ENCODE assay signal across 32 mouse cellular contexts in genomic region chr3:90367001-90367632, GRCm38 (mm10). TPM values are rescaled to one million over a fixed set of nuclear protein-coding genes. Genes with fewer than 3 reads are reported as not detected.
DNase-seq lines count a peak whose midpoint lies in the region; ATAC-seq and TF ChIP-seq lines count a peak whose summit lies in the region.
"Had no signal": no experiment of that assay in that cellular context is flagged by ENCODE, and none has a peak within 500 bp of the region (broad histone marks: within the 10 kb centered on the region; RNA-seq: fewer than 3 reads in every experiment).

No protein-coding gene starts in this region.

- 78% methylated on average over 5 of the region's 5 CpGs for WGBS in intestine, embryonic 15.5 days
- 50% methylated on average over 5 of the region's 5 CpGs for WGBS in liver, embryonic 14.5 days (ENCODE audit: insufficient replicate concordance)
- WGBS in stomach, postnatal 0 days: 84% methylated on average over 5 of the region's 5 CpGs

- no peak overlapping the region for H3K9ac ChIP-seq in intestine, embryonic 15.5 days
- H3K9ac ChIP-seq in liver, embryonic 14.5 days (replicated peaks): no peak overlapping the region
- H3K9ac ChIP-seq in stomach, postnatal 0 days (ENCODE audit: low read length): no peak overlapping the region
- H3K9ac ChIP-seq: embryonic facial prominence, embryonic 13.5 days; heart, embryonic 15.5 days; hindbrain, embryonic 14.5 days; midbrain, embryonic 12.5 days; neural tube, embryonic 12.5 days had no signal

- DNase-seq in heart, adult 11 months: peak; percentile 70
- DNase-seq in heart, adult 18-20 months: no peak
- no peak for DNase-seq in liver, embryonic 14.5 days (ENCODE audit: low read depth in 3 of 3, low spot score in 3 of 3)
- peak; percentile 53 for DNase-seq in stomach, postnatal 0 days (ENCODE audit: low spot score)
- no peak for DNase-seq in testis, postnatal 10 days (ENCODE audit: low spot score)
- DNase-seq in layer of hippocampus, postnatal 25 days (ENCODE audit: extremely low spot score in 1 of 2, low spot score in 1 of 2): no peak
- DNase-seq: adrenal gland, postnatal 10 days; cerebellum, adult 11-12 months; cerebellum, postnatal 10 days; gastrocnemius, adult 2 months; gastrocnemius, postnatal 36 days; heart, postnatal 36 days; kidney, adult 2 months; kidney, postnatal 36 days; layer of hippocampus, postnatal 36 days; left cerebral cortex, postnatal 4 days; lung, adult 2 months; lung, postnatal 10 days; right cerebral cortex, adult 18-20 months; right cerebral cortex, postnatal 4 days; thymus, postnatal 14 days had no signal

- no peaks in the 10 kb centered on the region for H3K4me1 ChIP-seq in intestine, embryonic 15.5 days (replicated peaks)
- H3K4me1 ChIP-seq in liver, embryonic 14.5 days (replicated peaks; ENCODE audit: control insufficient read depth in 2 of 2, insufficient read depth in 2 of 2, low read length in 1 of 2): peaks cover 2 to 11% of the 10 kb centered on the region in 2 experiments; a peak in 2 of 4 replicates
- H3K4me1 ChIP-seq in stomach, postnatal 0 days (replicated peaks; ENCODE audit: control insufficient read depth, insufficient read depth): no peaks in the 10 kb centered on the region
- H3K4me1 ChIP-seq: embryonic facial prominence, embryonic 13.5 days; forebrain, embryonic 10.5 days; heart, embryonic 15.5 days; neural tube, embryonic 12.5 days had no signal

- no peak for TF ChIP-seq CTCF in liver, embryonic 14.5 days (IDR thresholded peaks at IDR 0.05; ENCODE audit: low read depth)
- TF ChIP-seq CTCF in stomach, postnatal 0 days (IDR thresholded peaks at IDR 0.05; ENCODE audit: low read depth): no peak

- no peaks in the 10 kb centered on the region for H3K27me3 ChIP-seq in intestine, embryonic 15.5 days (replicated peaks)
- H3K27me3 ChIP-seq in liver, embryonic 14.5 days (ENCODE audit: control insufficient read depth, insufficient read depth, low read length): no peaks in the 10 kb centered on the region
- no peaks in the 10 kb centered on the region for H3K27me3 ChIP-seq in stomach, postnatal 0 days (ENCODE audit: control insufficient read depth, insufficient read depth, low read length)
- H3K27me3 ChIP-seq: CH12.LX; embryonic facial prominence, embryonic 13.5 days; heart, embryonic 15.5 days; midbrain, embryonic 12.5 days; neural tube, embryonic 12.5 days had no signal

- no peak overlapping the region for H3K27ac ChIP-seq in intestine, embryonic 15.5 days
- H3K27ac ChIP-seq in liver, embryonic 14.5 days: no peak overlapping the region
- H3K27ac ChIP-seq in stomach, postnatal 0 days (replicated peaks): no peak overlapping the region
- H3K27ac ChIP-seq: embryonic facial prominence, embryonic 13.5 days; forebrain, embryonic 10.5 days; gastrocnemius, adult 2 months; heart, embryonic 15.5 days; hindbrain, embryonic 14.5 days; macrophage; midbrain, embryonic 12.5 days; neural tube, embryonic 12.5 days had no signal

- H3K36me3 ChIP-seq in intestine, embryonic 15.5 days: no peaks in the 10 kb centered on the region
- H3K36me3 ChIP-seq in liver, embryonic 14.5 days (replicated peaks; ENCODE audit: control insufficient read depth, insufficient read depth, low read depth): no peaks in the 10 kb centered on the region
- no peaks in the 10 kb centered on the region for H3K36me3 ChIP-seq in stomach, postnatal 0 days (ENCODE audit: control insufficient read depth, insufficient read depth, low read length)

- ATAC-seq in intestine, embryonic 15.5 days: peak; percentile 94
- ATAC-seq in liver, embryonic 14.5 days (ENCODE audit: insufficient read depth): peak; percentile 39; the same call in 1 of the 2 replicates
- ATAC-seq in stomach, postnatal 0 days (ENCODE audit: low FRiP score, low TSS enrichment): peak; percentile 89
- ATAC-seq: forebrain, embryonic 16.5 days had no signal

- TF ChIP-seq EP300 in liver, embryonic 14.5 days (IDR thresholded peaks at IDR 0.05; ENCODE audit: low read depth): no peak
- TF ChIP-seq EP300 in stomach, postnatal 0 days (optimal IDR thresholded peaks at IDR 0.05): no peak

- no peaks in the 10 kb centered on the region for H3K9me3 ChIP-seq in intestine, embryonic 15.5 days
- H3K9me3 ChIP-seq in liver, embryonic 14.5 days (ENCODE audit: control insufficient read depth, low read length): no peaks in the 10 kb centered on the region
- H3K9me3 ChIP-seq in stomach, postnatal 0 days (ENCODE audit: control insufficient read depth, low read length): no peaks in the 10 kb centered on the region
- H3K9me3 ChIP-seq: embryonic facial prominence, embryonic 13.5 days; forebrain, embryonic 10.5 days; heart, embryonic 15.5 days; midbrain, embryonic 12.5 days; neural tube, embryonic 12.5 days had no signal

- no peak overlapping the region for H3K4me3 ChIP-seq in intestine, embryonic 15.5 days (replicated peaks)
- no peak overlapping the region for H3K4me3 ChIP-seq in liver, embryonic 14.5 days (ENCODE audit: insufficient read depth in 1 of 2, low read depth in 2 of 2, low read length in 2 of 2)
- no peak overlapping the region for H3K4me3 ChIP-seq in stomach, postnatal 0 days (ENCODE audit: low read depth, low read length)
- H3K4me3 ChIP-seq: embryonic facial prominence, embryonic 13.5 days; forebrain, embryonic 10.5 days; gastrocnemius, adult 2 months; heart, embryonic 15.5 days; midbrain, embryonic 12.5 days; myocyte; neural tube, embryonic 12.5 days had no signal

- no peak overlapping the region for H3K4me2 ChIP-seq in intestine, embryonic 15.5 days (replicated peaks)
- H3K4me2 ChIP-seq in liver, embryonic 14.5 days (ENCODE audit: low read depth): no peak overlapping the region
- no peak overlapping the region for H3K4me2 ChIP-seq in stomach, postnatal 0 days (replicated peaks; ENCODE audit: low read depth)
- H3K4me2 ChIP-seq: embryonic facial prominence, embryonic 13.5 days; heart, embryonic 15.5 days; hindbrain, embryonic 14.5 days; midbrain, embryonic 12.5 days; neural tube, embryonic 12.5 days had no signal

RNA-seq across cellular contexts. Expression of gene Slc27a3, which starts 22.6 kb away (rescaled TPM):
- under 1 TPM; 0.50 to 0.62 TPM for total RNA-seq in heart, adult 18-20 months (2021)
- polyA plus RNA-seq in intestine, embryonic 15.5 days (2015; fragmentation: Nextera tagmentation; extraction: Ambion mirVana): 10.6 and 12.4 TPM in 2 replicates
- polyA plus RNA-seq in liver, embryonic 14.5 days (2012; rRNA removed): 2.1 TPM in 2 replicates
- 0.76 and 1.0 TPM in 2 replicates for polyA plus RNA-seq in liver, embryonic 14.5 days (2014; fragmentation: Nextera tagmentation; extraction: Ambion mirVana)
- polyA plus RNA-seq in stomach, postnatal 0 days (2015; fragmentation: Nextera tagmentation; extraction: Ambion mirVana): 4.7 and 5.3 TPM in 2 replicates
- 10 to 100 TPM; 13.7 to 17.1 TPM for total RNA-seq in layer of hippocampus, postnatal 25 days (2021)

Comparison
In these comparisons a context has a peak if more than half of its experiments do, and no peak if none do; other contexts are left out.
1. DNase-seq: peak in heart, adult 11 months (single experiment) and stomach, postnatal 0 days (single experiment); none in heart, adult 18-20 months (0 of 2), liver, embryonic 14.5 days (0 of 3), testis, postnatal 10 days (single experiment) and layer of hippocampus, postnatal 25 days (0 of 2).
2. ATAC-seq: peak in every context shown above with its lines; median percentile 94 in intestine, embryonic 15.5 days; 89 in stomach, postnatal 0 days; 39 in liver, embryonic 14.5 days.